Mouse (Mus musculus): ENCODE measurements around the gene Yod1. TPM values are rescaled to one million over a fixed set of nuclear protein-coding genes. Genes with fewer than 3 reads are reported as not detected.
A peak's percentile ranks its signal among the peaks of the same experiment; 100 is the strongest.

Yod1 gene
- polyA plus RNA-seq, 1 experiment from 2014 or later: 12.0 TPM

DNA sequence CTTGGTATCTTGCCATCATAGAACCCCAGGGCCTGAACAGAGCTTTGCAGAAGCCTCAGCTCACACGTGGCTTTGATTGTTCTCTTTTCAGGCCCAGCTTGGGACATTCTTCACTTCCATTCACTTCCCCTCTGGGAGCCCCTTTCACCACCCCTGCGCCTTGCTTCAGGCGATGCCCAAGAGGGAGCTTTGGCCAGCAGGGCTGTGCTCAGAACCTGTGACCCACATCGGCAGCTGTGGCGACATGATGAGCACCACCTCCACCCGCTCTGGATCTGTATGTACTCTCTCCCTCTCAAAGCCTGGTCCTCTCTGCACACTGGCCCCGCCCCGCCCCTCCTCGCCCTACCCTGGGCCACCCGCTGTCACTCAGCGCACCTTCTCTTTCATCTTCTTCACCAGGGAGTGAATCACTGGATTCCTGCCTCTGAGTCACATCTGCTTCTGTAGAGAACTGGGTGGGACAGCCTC is 20.3 kb downstream of the Yod1 start:
- no peak overlapping the region for H3K4me3 ChIP-seq (ENCODE audit: low read depth, low read length)
- 39% methylated on average over 11 of the region's 11 CpGs for WGBS
- no peaks in the 10 kb centered on the region for H3K36me3 ChIP-seq (ENCODE audit: control insufficient read depth, insufficient read depth, low read length)
- no peaks in the 10 kb centered on the region for H3K27me3 ChIP-seq (ENCODE audit: control insufficient read depth, insufficient read depth, low read length)
- 0 out of 2 replicates have a peak, but pooled peaks cover 18% of the 10 kb centered on the region for H3K4me1 ChIP-seq (ENCODE audit: control insufficient read depth, insufficient read depth, low read length)
- ATAC-seq (ENCODE audit: insufficient number of reproducible peaks, insufficient read depth, low FRiP score, low read depth): 0 out of 2 replicates have a peak, but pooled peaks have one; percentile 16
- H3K4me2 ChIP-seq (replicated peaks; ENCODE audit: low read depth, low read length): no peak overlapping the region
- H3K9ac ChIP-seq (replicated peaks; ENCODE audit: low read depth, low read length): no peak overlapping the region
- no peak overlapping the region for H3K27ac ChIP-seq (ENCODE audit: low read length)
- no peaks in the 10 kb centered on the region for H3K9me3 ChIP-seq (ENCODE audit: control insufficient read depth, low read depth, low read length)

DNA sequence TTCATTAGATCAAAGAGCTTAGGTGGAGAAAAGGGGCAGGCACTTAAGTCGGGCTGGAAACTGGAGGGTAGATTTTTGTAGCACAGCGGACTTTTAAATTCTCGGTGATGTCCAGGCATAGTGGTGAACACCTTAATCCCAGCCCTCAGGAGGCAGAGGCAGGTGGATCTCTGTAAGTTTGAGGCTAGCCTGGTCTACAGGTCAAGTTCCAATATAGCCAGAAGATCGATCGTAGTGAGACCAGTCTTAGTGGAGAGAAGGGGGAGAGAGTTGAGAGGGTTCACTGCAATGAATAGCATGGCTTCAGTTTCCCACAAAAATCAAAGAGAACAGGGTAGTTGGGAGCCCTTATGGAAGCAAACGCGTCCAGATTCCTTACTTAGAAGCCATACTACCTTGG is 20.8 kb downstream of the Yod1 start:
- Histone ChIP-seq H3K9ac (replicated peaks; ENCODE audit: low read depth, low read length) (no peak overlapping the region), H3K9me3 (ENCODE audit: control insufficient read depth, low read depth, low read length) (no peaks in the 10 kb centered on the region), H3K27ac (ENCODE audit: low read length) (no peak overlapping the region), H3K36me3 (ENCODE audit: control insufficient read depth, insufficient read depth, low read length) (no peaks in the 10 kb centered on the region), H3K4me1 (ENCODE audit: control insufficient read depth, insufficient read depth, low read length) (0 out of 2 replicates have a peak, but pooled peaks cover 18% of the 10 kb centered on the region), H3K27me3 (ENCODE audit: control insufficient read depth, insufficient read depth, low read length) (no peaks in the 10 kb centered on the region), H3K4me3 (ENCODE audit: low read depth, low read length) (no peak overlapping the region), H3K4me2 (replicated peaks; ENCODE audit: low read depth, low read length) (no peak overlapping the region)
- no peak for ATAC-seq (ENCODE audit: insufficient number of reproducible peaks, insufficient read depth, low FRiP score, low read depth)
- 87% methylated on average over 7 of the region's 7 CpGs for WGBS

DNA sequence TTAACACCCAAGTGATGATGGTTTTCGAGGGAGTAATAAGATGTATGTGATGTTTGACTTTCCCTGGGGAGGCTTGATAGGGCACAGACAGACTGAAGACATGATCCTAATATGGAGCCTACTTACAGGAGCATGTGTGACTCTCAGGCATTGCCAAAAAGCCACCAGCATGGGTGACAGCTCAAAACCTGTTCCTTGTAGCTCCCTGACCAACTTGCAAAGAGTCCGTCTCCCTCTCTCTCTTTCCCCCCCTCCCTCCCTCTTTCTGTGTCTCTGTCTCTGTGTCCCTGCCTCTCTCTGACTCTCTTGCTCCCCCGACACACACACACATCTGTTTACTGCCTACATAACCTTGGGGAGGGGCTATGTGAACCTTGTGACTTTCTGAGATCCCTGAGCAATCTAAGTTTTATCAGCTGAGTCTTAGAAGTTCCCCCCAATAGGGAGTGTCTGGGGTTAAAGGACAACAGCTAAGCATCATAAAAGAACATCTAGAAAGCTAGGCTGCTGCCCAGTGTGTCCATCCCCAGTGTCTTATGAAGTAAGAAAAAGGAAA is 21.5 kb downstream of the Yod1 start:
- no peaks in the 10 kb centered on the region for H3K27me3 ChIP-seq (ENCODE audit: control insufficient read depth, insufficient read depth, low read length)
- H3K27ac ChIP-seq (ENCODE audit: low read length): no peak overlapping the region
- no peak overlapping the region for H3K4me3 ChIP-seq (ENCODE audit: low read depth, low read length)
- H3K9ac ChIP-seq (replicated peaks; ENCODE audit: low read depth, low read length): no peak overlapping the region
- WGBS: 74% methylated on average over 3 of the region's 3 CpGs
- no peaks in the 10 kb centered on the region for H3K9me3 ChIP-seq (ENCODE audit: control insufficient read depth, low read depth, low read length)
- no peaks in the 10 kb centered on the region for H3K36me3 ChIP-seq (ENCODE audit: control insufficient read depth, insufficient read depth, low read length)
- H3K4me2 ChIP-seq (replicated peaks; ENCODE audit: low read depth, low read length): no peak overlapping the region
- H3K4me1 ChIP-seq (ENCODE audit: control insufficient read depth, insufficient read depth, low read length): 0 out of 2 replicates have a peak, but pooled peaks cover 18% of the 10 kb centered on the region
- no peak for ATAC-seq (ENCODE audit: insufficient number of reproducible peaks, insufficient read depth, low FRiP score, low read depth)

DNA sequence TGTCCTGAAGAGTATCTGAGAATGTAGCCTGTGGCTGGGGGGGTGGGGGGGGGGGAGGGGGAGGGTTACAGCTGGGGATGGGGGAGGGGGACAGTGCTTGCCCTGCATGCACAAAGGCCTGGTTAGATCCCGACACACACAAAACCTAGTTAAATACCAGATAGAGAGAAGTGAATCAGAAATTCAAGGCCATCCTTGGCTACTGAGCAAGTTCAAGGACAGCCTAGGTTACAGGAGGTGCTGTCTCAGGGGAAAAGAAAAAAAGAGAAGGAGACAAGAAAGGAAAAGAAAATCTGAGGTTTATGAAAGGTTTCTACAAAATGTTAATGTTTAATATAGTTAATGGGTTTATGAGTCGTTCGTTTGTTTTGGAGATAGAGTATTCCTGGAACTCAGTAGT is 22.5 kb downstream of the Yod1 start:
- WGBS: 59% methylated on average over 3 of the region's 3 CpGs
- Histone ChIP-seq H3K4me3 (ENCODE audit: low read depth, low read length) (no peak overlapping the region), H3K4me2 (replicated peaks; ENCODE audit: low read depth, low read length) (no peak overlapping the region), H3K27me3 (ENCODE audit: control insufficient read depth, insufficient read depth, low read length) (no peaks in the 10 kb centered on the region), H3K36me3 (ENCODE audit: control insufficient read depth, insufficient read depth, low read length) (no peaks in the 10 kb centered on the region), H3K4me1 (ENCODE audit: control insufficient read depth, insufficient read depth, low read length) (0 out of 2 replicates have a peak, but pooled peaks cover 17% of the 10 kb centered on the region), H3K9me3 (ENCODE audit: control insufficient read depth, low read depth, low read length) (no peaks in the 10 kb centered on the region), H3K9ac (replicated peaks; ENCODE audit: low read depth, low read length) (no peak overlapping the region), H3K27ac (ENCODE audit: low read length) (no peak overlapping the region)
- ATAC-seq (ENCODE audit: insufficient number of reproducible peaks, insufficient read depth, low FRiP score, low read depth): no peak

DNA sequence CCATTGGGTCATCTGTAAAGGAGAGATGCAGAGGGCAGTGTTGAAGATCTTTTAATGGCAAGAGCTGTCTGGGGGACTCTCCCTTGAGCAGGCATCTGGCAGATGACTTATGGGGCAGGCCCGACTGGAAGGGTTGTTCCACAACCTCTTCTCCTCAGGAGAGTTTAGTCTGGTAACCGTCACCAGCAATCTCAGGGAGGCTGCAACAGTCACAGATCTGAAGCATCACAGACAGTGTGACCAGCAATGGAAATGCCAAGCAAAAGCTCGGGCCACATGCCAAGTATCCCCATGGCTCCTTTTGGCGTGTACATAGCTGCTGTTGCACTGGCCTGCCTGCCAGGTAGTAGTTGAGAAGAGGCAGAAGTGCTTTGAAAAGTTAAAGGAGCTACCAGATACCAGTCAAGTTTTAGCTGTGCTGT is 23.1 kb downstream of the Yod1 start:
- no peak for ATAC-seq (ENCODE audit: insufficient number of reproducible peaks, insufficient read depth, low FRiP score, low read depth)
- 0 out of 2 replicates have a peak, but pooled peaks cover 11% of the 10 kb centered on the region for H3K4me1 ChIP-seq (ENCODE audit: control insufficient read depth, insufficient read depth, low read length)
- no peak overlapping the region for H3K9ac ChIP-seq (replicated peaks; ENCODE audit: low read depth, low read length)
- H3K9me3 ChIP-seq (ENCODE audit: control insufficient read depth, low read depth, low read length): no peaks in the 10 kb centered on the region
- H3K27ac ChIP-seq (ENCODE audit: low read length): no peak overlapping the region
- no peaks in the 10 kb centered on the region for H3K27me3 ChIP-seq (ENCODE audit: control insufficient read depth, insufficient read depth, low read length)
- H3K4me3 ChIP-seq (ENCODE audit: low read depth, low read length): no peak overlapping the region
- no peaks in the 10 kb centered on the region for H3K36me3 ChIP-seq (ENCODE audit: control insufficient read depth, insufficient read depth, low read length)
- no peak overlapping the region for H3K4me2 ChIP-seq (replicated peaks; ENCODE audit: low read depth, low read length)
- 70% methylated on average over 4 of the region's 4 CpGs for WGBS

DNA sequence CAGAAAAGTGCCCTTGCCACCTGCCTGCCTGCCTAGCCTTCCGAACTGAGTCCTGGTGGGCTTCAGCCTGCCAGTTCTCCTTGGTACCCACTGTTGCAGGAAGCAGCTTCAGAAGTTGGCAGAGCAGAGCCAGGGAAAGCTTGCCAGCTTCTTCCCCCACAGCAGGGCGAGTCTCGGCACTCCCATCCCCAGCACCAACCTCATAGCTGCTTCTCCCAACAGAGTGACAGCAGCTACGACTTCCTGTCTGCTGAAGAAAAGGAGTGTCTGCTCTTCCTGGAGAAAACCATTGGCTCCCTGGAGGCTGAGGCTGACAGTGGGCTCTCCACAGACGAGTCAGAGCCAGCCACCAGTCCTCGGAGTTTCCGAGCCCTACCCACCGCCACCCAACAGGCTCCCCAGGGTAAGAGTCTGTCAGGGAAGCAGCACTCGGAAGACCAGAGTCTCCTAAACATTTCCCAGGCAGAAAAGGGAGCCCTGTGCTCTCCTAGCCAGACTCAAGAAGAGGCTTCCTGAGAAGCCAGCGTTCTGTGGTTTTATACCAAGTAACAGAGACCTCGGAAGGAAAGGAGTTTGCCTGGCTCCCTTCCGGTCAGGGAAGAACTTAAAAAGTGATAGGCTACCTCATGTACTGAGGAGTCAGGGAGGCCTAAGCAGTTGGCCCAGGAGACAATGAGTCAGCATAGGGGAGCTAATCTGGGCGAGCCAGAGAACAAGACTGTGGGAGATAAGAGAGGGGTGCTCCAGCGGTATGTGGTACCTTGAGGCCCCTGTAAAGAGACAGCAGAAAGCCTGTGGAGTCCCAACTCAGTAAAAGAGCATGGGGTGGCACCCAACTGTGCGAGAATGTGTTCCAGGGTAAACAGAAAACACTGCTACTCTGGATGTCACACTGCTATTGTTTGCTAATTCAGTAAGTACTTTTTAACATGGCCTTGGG is 23.9 kb downstream of the Yod1 start:
- 0 out of 2 replicates have a peak, but pooled peaks cover 11% of the 10 kb centered on the region for H3K4me1 ChIP-seq (ENCODE audit: control insufficient read depth, insufficient read depth, low read length)
- peak; percentile 83; the same call in 1 of the 2 replicates for ATAC-seq (ENCODE audit: insufficient number of reproducible peaks, insufficient read depth, low FRiP score, low read depth)
- no peak overlapping the region for H3K4me2 ChIP-seq (replicated peaks; ENCODE audit: low read depth, low read length)
- no peak overlapping the region for H3K9ac ChIP-seq (replicated peaks; ENCODE audit: low read depth, low read length)
- H3K4me3 ChIP-seq (ENCODE audit: low read depth, low read length): no peak overlapping the region
- H3K36me3 ChIP-seq (ENCODE audit: control insufficient read depth, insufficient read depth, low read length): no peaks in the 10 kb centered on the region
- no peak overlapping the region; the same call in 1 of the 2 replicates for H3K27ac ChIP-seq (ENCODE audit: low read length)
- H3K9me3 ChIP-seq (ENCODE audit: control insufficient read depth, low read depth, low read length): no peaks in the 10 kb centered on the region
- no peaks in the 10 kb centered on the region for H3K27me3 ChIP-seq (ENCODE audit: control insufficient read depth, insufficient read depth, low read length)
- 57% methylated on average over 15 of the region's 15 CpGs for WGBS

DNA sequence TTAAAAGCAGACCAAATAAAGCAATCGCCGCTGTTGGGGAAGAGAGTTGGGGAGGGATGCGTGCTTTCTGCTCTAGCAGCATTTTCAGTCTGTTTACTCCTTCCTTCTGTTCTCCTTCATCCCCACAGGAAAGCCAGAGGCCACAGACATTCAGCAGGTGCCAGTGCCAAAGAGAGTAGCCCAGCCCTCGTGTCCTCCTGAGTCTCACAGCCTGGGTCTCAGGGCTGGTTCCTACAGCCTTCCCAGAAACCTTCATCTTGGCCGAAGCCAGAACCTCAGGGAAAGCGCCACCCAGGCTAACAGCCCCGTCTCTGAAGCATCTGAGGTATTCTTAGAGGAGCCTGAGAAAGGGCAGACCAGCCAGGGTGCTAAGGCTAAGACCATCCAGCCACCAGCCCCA is 25.1 kb downstream of the Yod1 start:
- Histone ChIP-seq H3K4me2 (replicated peaks; ENCODE audit: low read depth, low read length) (no peak overlapping the region), H3K9me3 (ENCODE audit: control insufficient read depth, low read depth, low read length) (no peaks in the 10 kb centered on the region), H3K36me3 (ENCODE audit: control insufficient read depth, insufficient read depth, low read length) (no peaks in the 10 kb centered on the region), H3K9ac (replicated peaks; ENCODE audit: low read depth, low read length) (no peak overlapping the region), H3K27me3 (ENCODE audit: control insufficient read depth, insufficient read depth, low read length) (no peaks in the 10 kb centered on the region), H3K4me1 (ENCODE audit: control insufficient read depth, insufficient read depth, low read length) (0 out of 2 replicates have a peak, but pooled peaks cover 11% of the 10 kb centered on the region), H3K4me3 (ENCODE audit: low read depth, low read length) (no peak overlapping the region), H3K27ac (ENCODE audit: low read length) (no peak overlapping the region)
- no peak for ATAC-seq (ENCODE audit: insufficient number of reproducible peaks, insufficient read depth, low FRiP score, low read depth)
- WGBS: 88% methylated on average over 7 of the region's 7 CpGs

DNA sequence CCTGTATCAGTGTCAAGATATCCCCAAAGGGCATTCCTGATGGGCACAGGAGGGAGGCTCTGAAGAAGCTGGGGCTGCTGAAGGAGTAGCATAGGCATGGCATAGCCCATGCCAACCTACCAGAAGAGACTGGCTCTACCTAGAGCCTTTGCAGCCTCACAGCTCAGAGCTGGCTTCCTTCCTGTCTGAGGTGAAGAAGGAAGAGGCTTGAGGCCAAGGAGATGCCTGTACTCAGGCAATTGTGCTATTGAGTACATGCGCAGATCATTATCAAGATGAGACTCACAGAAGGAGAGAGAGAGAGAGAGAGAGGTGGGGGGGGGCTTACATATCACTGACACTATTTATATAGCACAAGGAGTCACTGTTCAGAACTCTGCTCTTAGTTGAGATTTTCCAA is 26.6 kb downstream of the Yod1 start:
- no peak overlapping the region for H3K27ac ChIP-seq (ENCODE audit: low read length)
- H3K9me3 ChIP-seq (ENCODE audit: control insufficient read depth, low read depth, low read length): no peaks in the 10 kb centered on the region
- ATAC-seq (ENCODE audit: insufficient number of reproducible peaks, insufficient read depth, low FRiP score, low read depth): no peak
- no peak overlapping the region for H3K4me3 ChIP-seq (ENCODE audit: low read depth, low read length)
- H3K9ac ChIP-seq (replicated peaks; ENCODE audit: low read depth, low read length): no peak overlapping the region
- H3K36me3 ChIP-seq (ENCODE audit: control insufficient read depth, insufficient read depth, low read length): no peaks in the 10 kb centered on the region
- 0 out of 2 replicates have a peak, but pooled peaks cover 11% of the 10 kb centered on the region for H3K4me1 ChIP-seq (ENCODE audit: control insufficient read depth, insufficient read depth, low read length)
- H3K4me2 ChIP-seq (replicated peaks; ENCODE audit: low read depth, low read length): no peak overlapping the region
- 94% methylated on average over 1 of the region's 1 CpGs for WGBS
- no peaks in the 10 kb centered on the region for H3K27me3 ChIP-seq (ENCODE audit: control insufficient read depth, insufficient read depth, low read length)

All from stomach, embryonic 14.5 days (tissue).